Mouse (Mus musculus) heart, postnatal 0 days (tissue): ENCODE measurements around the gene Dip2b. TPM values are rescaled to one million over a fixed set of nuclear protein-coding genes. Genes with fewer than 3 reads are reported as not detected.

Source experiments
- ATAC-seq: fragments of 200-750 bp; cut with Nextera tagmentation; 2 replicates; pipeline ENCODE4 v1.8.0; 2017; ENCODE audit warnings: low read depth, moderate number of reproducible peaks, moderate library complexity; ENCODE audit not compliant: insufficient read depth
- DNase-seq: peaks from one replicate; pipeline ENCODE4 v3.0.0-alpha.2; 2016; ENCODE audit warnings: low spot score
- H3K27ac ChIP-seq: fragments of 300-500 bp; sonication (generic); 2 replicates; pipeline ENCODE4 v1.5.1; 2014; ENCODE audit warnings: low read depth, mild to moderate bottlenecking
- H3K27me3 ChIP-seq: fragments of 300-500 bp; sonication (generic); 2 replicates; pipeline ENCODE4 v1.6.1; 2014; ENCODE audit warnings: low read length, mixed read lengths; ENCODE audit not compliant: control insufficient read depth, insufficient read depth
- H3K36me3 ChIP-seq: fragments of 300-500 bp; sonication (generic); replicated peaks from 2 replicates; pipeline ENCODE4 v1.6.1; 2014; ENCODE audit warnings: low read length, mixed read lengths; ENCODE audit not compliant: control insufficient read depth, insufficient read depth
- H3K4me1 ChIP-seq: fragments of 300-500 bp; sonication (generic); 2 replicates; pipeline ENCODE4 v1.6.1; 2014; ENCODE audit warnings: antibody characterized with exemption; ENCODE audit not compliant: control insufficient read depth, insufficient read depth
- H3K4me2 ChIP-seq: fragments of 300-500 bp; sonication (generic); 2 replicates; pipeline ENCODE4 v1.6.1; 2014; ENCODE audit warnings: low read depth, mild to moderate bottlenecking, low read length, moderate library complexity
- H3K4me3 ChIP-seq: fragments of 300-500 bp; sonication (generic); 2 replicates; pipeline ENCODE4 v1.5.1; 2014; ENCODE audit warnings: low read depth, low read length
- H3K9ac ChIP-seq: fragments of 300-500 bp; sonication (generic); replicated peaks from 2 replicates; pipeline ENCODE4 v1.6.1; 2014; ENCODE audit warnings: low read depth, low read length, mixed read lengths
- H3K9me3 ChIP-seq: fragments of 300-500 bp; sonication (generic); replicated peaks from 2 replicates; pipeline ENCODE4 v1.6.1; 2016; ENCODE audit warnings: low read length; ENCODE audit not compliant: control insufficient read depth
- CTCF ChIP-seq: IDR thresholded peaks from 2 replicates; pipeline ENCODE4 v1.5.1; 2016; ENCODE audit warnings: antibody characterized with exemption, control low read depth, low read depth
- EP300 ChIP-seq: IDR thresholded peaks from 2 replicates; pipeline ENCODE4 v1.6.1; 2016; ENCODE audit warnings: antibody characterized with exemption, low read depth
- WGBS: fragments of 180-500 bp; shearing (Covaris S2); extraction: QIAGEN DNeasy Blood & Tissue Kit; methylation state at CpG from one replicate; pipeline ENCODE4 v1.1.7; 2014; 5-methylcytosine and 5-hydroxymethylcytosine counted together
- polyA plus RNA-seq: library from polyadenylated mRNA; unstranded; fragments of >200 nt; fragmentation: Nextera tagmentation; extraction: Ambion mirVana; gene quantifications from 2 replicates; pipeline ENCODE4 v1.2.1, GENCODE M21; 2015
- total RNA-seq: library from RNA; depleted of rRNA; stranded (reverse); fragments of >200 nt; gene quantifications from 2 replicates; pipeline ENCODE4 v1.2.3, GENCODE M21; 2014; ENCODE audit warnings: low replicate concordance

Dip2b gene
- total and polyA plus RNA-seq, 2 experiments from 2014 or later, result 9.7 to 24.0 TPM

- Histone ChIP-seq H3K9ac (no peak overlapping the region), H3K27me3 (no peaks in the 10 kb centered on the region), H3K4me1 (0 out of 2 replicates have a peak, but pooled peaks cover 12% of the 10 kb centered on the region), H3K4me3 (no peak overlapping the region), H3K4me2 (no peak overlapping the region), H3K27ac (peak overlapping the region; percentile 8; the same call in 1 of the 2 replicates), H3K36me3 (peaks cover 65% of the 10 kb centered on the region), H3K9me3 (no peaks in the 10 kb centered on the region)
- 58% methylated on average over 4 of the region's 4 CpGs for WGBS
- ATAC-seq (no peak), DNase-seq (no peak)
- TF ChIP-seq CTCF, result no peak
- TF ChIP-seq EP300, result no peak
Measured at GRCm38 (mm10) chr15:100156095-100156707, 117.7 kb downstream of the Dip2b start.

GRCm38 (mm10) chr15:100156781-100157470 lies 118.5 kb downstream of the Dip2b start:
- H3K36me3 ChIP-seq, result peaks cover 71% of the 10 kb centered on the region
- H3K27ac ChIP-seq, result peak overlapping the region; percentile 8; the same call in 1 of the 2 replicates
- ATAC-seq, result no peak; the same call in 1 of the 2 replicates
- TF ChIP-seq EP300 (no peak), CTCF (no peak)
- H3K4me3 ChIP-seq, result no peak overlapping the region
- H3K4me2 ChIP-seq, result no peak overlapping the region
- WGBS, result 67% methylated on average over 10 of the region's 10 CpGs
- no peak for DNase-seq
- H3K27me3 ChIP-seq, result no peaks in the 10 kb centered on the region
- 0 out of 2 replicates have a peak, but pooled peaks cover 12% of the 10 kb centered on the region for H3K4me1 ChIP-seq
- H3K9me3 ChIP-seq, result no peaks in the 10 kb centered on the region
- H3K9ac ChIP-seq, result no peak overlapping the region

- no peak overlapping the region for H3K4me3 ChIP-seq
- no peaks in the 10 kb centered on the region for H3K27me3 ChIP-seq
- DNase-seq (no peak), ATAC-seq (no peak)
- WGBS, result 55% methylated on average over 10 of the region's 10 CpGs
- peaks cover 75% of the 10 kb centered on the region for H3K36me3 ChIP-seq
- H3K27ac ChIP-seq, result no peak overlapping the region
- no peak for TF ChIP-seq EP300
- no peak for TF ChIP-seq CTCF
- 0 out of 2 replicates have a peak, but pooled peaks cover 12% of the 10 kb centered on the region for H3K4me1 ChIP-seq
- no peaks in the 10 kb centered on the region for H3K9me3 ChIP-seq
- no peak overlapping the region for H3K9ac ChIP-seq
- no peak overlapping the region for H3K4me2 ChIP-seq
Measured at GRCm38 (mm10) chr15:100158985-100159384, 120.5 kb downstream of the Dip2b start.

GRCm38 (mm10) chr15:100161747-100162280 lies 123.3 kb downstream of the Dip2b start:
- WGBS, result 84% methylated on average over 6 of the region's 6 CpGs
- no peaks in the 10 kb centered on the region for H3K27me3 ChIP-seq
- H3K9ac ChIP-seq, result no peak overlapping the region
- ATAC-seq (no peak), DNase-seq (no peak)
- no peak for TF ChIP-seq CTCF
- no peak for TF ChIP-seq EP300
- H3K36me3 ChIP-seq, result peaks cover 56% of the 10 kb centered on the region
- H3K4me2 ChIP-seq, result no peak overlapping the region
- H3K27ac ChIP-seq, result no peak overlapping the region
- peaks cover 15% of the 10 kb centered on the region for H3K4me1 ChIP-seq
- H3K9me3 ChIP-seq, result no peaks in the 10 kb centered on the region
- H3K4me3 ChIP-seq, result no peak overlapping the region

- 90% methylated on average over 3 of the region's 3 CpGs for WGBS
- Histone ChIP-seq H3K36me3 (peaks cover 57% of the 10 kb centered on the region), H3K9me3 (no peaks in the 10 kb centered on the region), H3K27me3 (no peaks in the 10 kb centered on the region), H3K4me3 (no peak overlapping the region), H3K9ac (no peak overlapping the region), H3K4me1 (peaks cover 17% of the 10 kb centered on the region), H3K27ac (no peak overlapping the region), H3K4me2 (no peak overlapping the region)
- no peak for DNase-seq
- ATAC-seq, result no peak
- TF ChIP-seq EP300 (no peak), CTCF (no peak)
Measured at GRCm38 (mm10) chr15:100163381-100164051, 125.1 kb downstream of the Dip2b start.
